Mouse (Mus musculus) midbrain, embryonic 13.5 days (tissue): ENCODE results near the gene Ifna13. TPM values are rescaled to one million over a fixed set of nuclear protein-coding genes. Genes with fewer than 3 reads are reported as not detected.
A peak's percentile ranks its signal among the peaks of the same experiment; 100 is the strongest.

ENCODE experiments used
- ATAC-seq: fragments of 200-750 bp; cut with Nextera tagmentation; 2 replicates; pipeline ENCODE4 v1.8.0; 2017; ENCODE audit warnings: mild to moderate bottlenecking, moderate TSS enrichment, moderate library complexity
- H3K27ac ChIP-seq: fragments of 300-500 bp; sonication (generic); 2 replicates; pipeline ENCODE4 v1.5.1; 2015; ENCODE audit warnings: inconsistent platforms, mild to moderate bottlenecking, moderate library complexity
- H3K27me3 ChIP-seq: fragments of 300-500 bp; sonication (generic); 2 replicates; pipeline ENCODE4 v1.6.1; 2015; ENCODE audit warnings: mild to moderate bottlenecking, inconsistent platforms
- H3K36me3 ChIP-seq: fragments of 300-500 bp; sonication (generic); 2 replicates; pipeline ENCODE4 v1.6.1; 2015; ENCODE audit warnings: mild to moderate bottlenecking, inconsistent platforms
- H3K4me1 ChIP-seq: fragments of 300-500 bp; sonication (generic); replicated peaks from 2 replicates; pipeline ENCODE4 v1.6.1; 2015; ENCODE audit warnings: inconsistent platforms
- H3K4me2 ChIP-seq: fragments of 300-500 bp; sonication (generic); replicated peaks from 2 replicates; pipeline ENCODE4 v1.6.1; 2015; ENCODE audit warnings: moderate library complexity, mild to moderate bottlenecking, inconsistent platforms
- H3K4me3 ChIP-seq: fragments of 300-500 bp; sonication (generic); replicated peaks from 2 replicates; pipeline ENCODE4 v1.5.1; 2015; ENCODE audit warnings: mild to moderate bottlenecking, inconsistent platforms
- H3K9ac ChIP-seq: fragments of 300-500 bp; sonication (generic); replicated peaks from 2 replicates; pipeline ENCODE4 v1.6.1; 2015; ENCODE audit warnings: mild to moderate bottlenecking, inconsistent platforms
- H3K9me3 ChIP-seq: fragments of 300-500 bp; sonication (generic); 2 replicates; pipeline ENCODE4 v1.6.1; 2016; ENCODE audit warnings: mild to moderate bottlenecking, inconsistent platforms
- WGBS: fragments of 180-500 bp; shearing (Covaris S2); methylation state at CpG from one replicate; pipeline ENCODE4 v1.1.7; 2015; 5-methylcytosine and 5-hydroxymethylcytosine counted together
- polyA plus RNA-seq: library from polyadenylated mRNA; unstranded; fragments of >200 nt; fragmentation: Nextera tagmentation; extraction: Ambion mirVana; gene quantifications from 2 replicates; pipeline ENCODE4 v1.2.1, GENCODE M21; 2015

Ifna13 gene
- not detected in 2 replicates for polyA plus RNA-seq

GRCm38 (mm10) chr4:88644359-88644758, at the start of gene Ifna13:
Gene Ifna13 (minus strand): TSS chr4:88644459.
- no peak for ATAC-seq

GRCm38 (mm10) chr4:88693392-88693791, 49.1 kb upstream of the Ifna13 start:
- WGBS: 89% methylated on average over 2 of the region's 2 CpGs
- Histone ChIP-seq H3K4me1 (no peaks in the 10 kb centered on the region), H3K36me3 (no peaks in the 10 kb centered on the region), H3K27me3 (peaks cover 3% of the 10 kb centered on the region; the same call in 1 of the 2 replicates), H3K4me3 (no peak overlapping the region), H3K27ac (no peak overlapping the region), H3K9ac (no peak overlapping the region), H3K9me3 (no peaks in the 10 kb centered on the region), H3K4me2 (no peak overlapping the region)
- ATAC-seq: no peak

More at GRCm38 (mm10) chr4:88644359-88644758, at the start of gene Ifna13:
- Histone ChIP-seq H3K27ac (no peak within 1 kb of the TSS), H3K4me2 (no peak within 1 kb of the TSS), H3K9ac (no peak within 1 kb of the TSS), H3K36me3 (no peaks in the 10 kb centered on the region), H3K9me3 (no peaks in the 10 kb centered on the region), H3K27me3 (no peaks in the 10 kb centered on the region), H3K4me1 (no peaks in the 10 kb centered on the region), H3K4me3 (no peak within 1 kb of the TSS)
- WGBS: 63% methylated on average over 2 of the region's 2 CpGs

DNA sequence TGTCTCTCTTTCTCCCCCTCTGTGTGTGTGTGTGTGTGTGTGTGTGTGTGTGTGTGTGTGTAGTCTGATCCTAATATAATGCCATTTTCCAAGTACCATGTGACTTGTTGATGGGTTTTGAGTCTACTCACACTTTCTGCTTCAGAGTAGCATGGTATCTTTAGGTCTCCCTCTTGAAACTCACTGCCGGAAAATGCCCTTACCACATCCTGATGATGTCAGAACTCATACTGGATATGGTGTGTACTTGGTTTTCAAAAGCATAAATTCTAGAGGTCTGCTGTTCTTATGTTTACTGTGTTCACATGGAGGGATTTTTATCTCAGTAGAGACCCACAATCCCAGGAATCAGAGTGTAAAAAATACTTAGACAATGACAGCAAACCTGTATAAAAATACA, 48.3 kb upstream of the Ifna13 start:
- no peak overlapping the region for H3K4me2 ChIP-seq
- H3K4me3 ChIP-seq: no peak overlapping the region
- no peaks in the 10 kb centered on the region for H3K36me3 ChIP-seq
- H3K27me3 ChIP-seq: peaks cover 3% of the 10 kb centered on the region; the same call in 1 of the 2 replicates
- no peak overlapping the region for H3K9ac ChIP-seq
- H3K27ac ChIP-seq: no peak overlapping the region
- no peak for ATAC-seq
- no peaks in the 10 kb centered on the region for H3K4me1 ChIP-seq
- 88% methylated on average over 1 of the region's 1 CpGs for WGBS
- H3K9me3 ChIP-seq: no peaks in the 10 kb centered on the region

- 67% methylated on average over 2 of the region's 2 CpGs for WGBS
- Histone ChIP-seq H3K4me1 (no peaks in the 10 kb centered on the region), H3K27me3 (peaks cover 3% of the 10 kb centered on the region; the same call in 1 of the 2 replicates), H3K4me3 (no peak within 1 kb of the TSS), H3K36me3 (no peaks in the 10 kb centered on the region), H3K9ac (no peak within 1 kb of the TSS), H3K9me3 (no peaks in the 10 kb centered on the region), H3K4me2 (no peak within 1 kb of the TSS), H3K27ac (no peak within 1 kb of the TSS)
- ATAC-seq: no peak
Measured at GRCm38 (mm10) chr4:88691259-88691658, 47.0 kb upstream of the Ifna13 start, which contains the start of gene Ifnab. Gene Ifnab (minus strand): TSS chr4:88691359.

- ATAC-seq: no peak
- WGBS: 97% methylated on average over 1 of the region's 1 CpGs
Measured at GRCm38 (mm10) chr4:88683812-88684211, 39.6 kb upstream of the Ifna13 start, which contains the start of gene Ifna2. Gene Ifna2 (minus strand): TSS chr4:88683912.

GRCm38 (mm10) chr4:88681353-88681752, 37.1 kb upstream of the Ifna13 start:
- Histone ChIP-seq H3K36me3 (no peaks in the 10 kb centered on the region), H3K9ac (no peak overlapping the region), H3K4me1 (no peaks in the 10 kb centered on the region), H3K27me3 (no peaks in the 10 kb centered on the region), H3K4me3 (no peak overlapping the region), H3K27ac (no peak overlapping the region), H3K4me2 (no peak overlapping the region), H3K9me3 (no peaks in the 10 kb centered on the region)
- no peak for ATAC-seq
- WGBS: 90% methylated on average over 3 of the region's 3 CpGs

More at GRCm38 (mm10) chr4:88683812-88684211, 39.6 kb upstream of the Ifna13 start, which contains the start of gene Ifna2:
- H3K36me3 ChIP-seq: no peaks in the 10 kb centered on the region
- no peak within 1 kb of the TSS for H3K27ac ChIP-seq
- no peak within 1 kb of the TSS for H3K4me2 ChIP-seq
- H3K4me1 ChIP-seq: no peaks in the 10 kb centered on the region
- H3K9ac ChIP-seq: no peak within 1 kb of the TSS
- no peak within 1 kb of the TSS for H3K4me3 ChIP-seq
- no peaks in the 10 kb centered on the region for H3K9me3 ChIP-seq
- H3K27me3 ChIP-seq: no peaks in the 10 kb centered on the region

DNA sequence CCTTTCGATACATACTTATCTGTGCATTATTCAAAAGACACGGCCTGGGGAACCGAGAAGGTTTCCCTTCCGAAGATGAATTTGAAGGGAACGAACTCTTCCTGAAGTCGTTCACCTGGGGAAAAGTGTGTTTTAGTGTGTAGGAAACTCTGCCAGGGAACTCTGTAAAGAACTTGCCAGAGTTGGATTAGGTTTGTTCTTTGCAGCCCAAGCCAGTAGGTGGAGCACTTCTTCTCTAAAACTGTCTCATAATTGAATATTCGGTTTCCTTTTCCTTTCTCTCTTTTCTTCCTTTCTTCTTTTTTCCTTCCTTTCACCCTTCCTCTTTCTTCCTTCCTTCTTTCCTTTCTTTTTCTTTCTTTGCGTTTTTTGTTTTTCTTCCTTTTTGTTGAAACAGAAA, 36.1 kb upstream of the Ifna13 start:
- Histone ChIP-seq H3K9me3 (no peaks in the 10 kb centered on the region), H3K36me3 (no peaks in the 10 kb centered on the region), H3K4me3 (no peak overlapping the region), H3K27me3 (no peaks in the 10 kb centered on the region), H3K9ac (no peak overlapping the region), H3K4me2 (no peak overlapping the region), H3K27ac (no peak overlapping the region), H3K4me1 (no peaks in the 10 kb centered on the region)
- ATAC-seq: no peak
- WGBS: 54% methylated on average over 8 of the region's 8 CpGs

DNA sequence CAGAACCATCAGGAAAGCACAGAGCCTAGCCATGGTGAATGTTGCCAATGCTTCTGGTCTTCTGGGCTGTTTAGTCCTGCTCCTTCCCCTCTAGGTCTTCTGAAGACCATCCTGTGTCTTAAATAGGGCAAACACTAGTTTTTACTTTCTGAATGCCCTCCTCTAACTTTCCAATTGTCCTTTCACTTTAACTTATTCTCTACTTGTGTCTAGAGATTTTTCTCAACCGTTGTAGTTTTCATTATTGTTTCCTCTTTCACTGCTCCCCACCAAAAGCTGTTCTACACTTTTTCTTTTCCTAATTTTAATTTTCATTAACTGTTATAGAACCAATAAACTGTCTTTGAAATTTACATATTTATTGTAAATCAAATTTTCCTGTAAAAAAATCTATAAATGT, 32.6 kb upstream of the Ifna13 start, which contains the start of gene Ifna16:
TSS of gene Ifna16 (minus strand) at position 101 of the 400 bp plus-strand sequence.
- Histone ChIP-seq H3K4me3 (no peak within 1 kb of the TSS), H3K4me2 (no peak within 1 kb of the TSS), H3K27ac (no peak within 1 kb of the TSS), H3K9me3 (no peaks in the 10 kb centered on the region), H3K4me1 (no peaks in the 10 kb centered on the region), H3K36me3 (no peaks in the 10 kb centered on the region), H3K27me3 (no peaks in the 10 kb centered on the region), H3K9ac (no peak within 1 kb of the TSS)
- ATAC-seq: no peak
- 89% methylated on average over 1 of the region's 1 CpGs for WGBS

- Histone ChIP-seq H3K27ac (no peak overlapping the region), H3K36me3 (no peaks in the 10 kb centered on the region), H3K4me1 (no peaks in the 10 kb centered on the region), H3K4me2 (no peak overlapping the region), H3K9me3 (no peaks in the 10 kb centered on the region), H3K4me3 (no peak overlapping the region), H3K9ac (no peak overlapping the region), H3K27me3 (no peaks in the 10 kb centered on the region)
- 53% methylated on average over 1 of the region's 1 CpGs for WGBS
- no peak for ATAC-seq
Measured at GRCm38 (mm10) chr4:88655461-88655860, 11.2 kb upstream of the Ifna13 start.

GRCm38 (mm10) chr4:88653644-88654043, 9.4 kb upstream of the Ifna13 start:
- WGBS: 75% methylated on average over 3 of the region's 3 CpGs
- Histone ChIP-seq H3K36me3 (no peaks in the 10 kb centered on the region), H3K4me3 (no peak overlapping the region), H3K4me2 (no peak overlapping the region), H3K27ac (no peak overlapping the region), H3K4me1 (no peaks in the 10 kb centered on the region), H3K27me3 (no peaks in the 10 kb centered on the region), H3K9ac (no peak overlapping the region), H3K9me3 (no peaks in the 10 kb centered on the region)
- ATAC-seq: no peak

- no peak for ATAC-seq
- WGBS: 41% methylated on average over 2 of the region's 2 CpGs
- no peak overlapping the region for H3K27ac ChIP-seq
Measured at GRCm38 (mm10) chr4:88642526-88642925, 1.7 kb downstream of the Ifna13 start.

GRCm38 (mm10) chr4:88641077-88641831, 3.0 kb downstream of the Ifna13 start:
- Histone ChIP-seq H3K36me3 (no peaks in the 10 kb centered on the region), H3K4me1 (no peaks in the 10 kb centered on the region), H3K27ac (no peak overlapping the region), H3K27me3 (no peaks in the 10 kb centered on the region), H3K9ac (no peak overlapping the region), H3K4me3 (peak overlapping the region; percentile 20; the same call in 1 of the 2 replicates), H3K4me2 (0 out of 2 replicates have a peak overlapping the region, but pooled peaks have one; percentile 30), H3K9me3 (no peaks in the 10 kb centered on the region)
- ATAC-seq: peak; percentile 96
- WGBS: 18% methylated on average over 11 of the region's 11 CpGs

More at GRCm38 (mm10) chr4:88642526-88642925, 1.7 kb downstream of the Ifna13 start:
- Histone ChIP-seq H3K9me3 (no peaks in the 10 kb centered on the region), H3K4me2 (no peak overlapping the region), H3K36me3 (no peaks in the 10 kb centered on the region), H3K9ac (no peak overlapping the region), H3K4me1 (no peaks in the 10 kb centered on the region), H3K4me3 (no peak overlapping the region), H3K27me3 (no peaks in the 10 kb centered on the region)
